Mouse (Mus musculus) thymus, postnatal 14 days (tissue): ENCODE measurements around the gene Zfp467.

Experiments used
- DNase-seq: peaks from one replicate; pipeline ENCODE4 v3.0.0; 2021

Zfp467 gene

GRCm38 (mm10) chr6:48409726-48410343, 35.8 kb downstream of the Zfp467 start:
- no peak for DNase-seq

GRCm38 (mm10) chr6:48404071-48404470, 41.6 kb downstream of the Zfp467 start:
- no peak for DNase-seq

- DNase-seq, result no peak
Measured at GRCm38 (mm10) chr6:48399906-48400305, 45.7 kb downstream of the Zfp467 start.

- peak; percentile 51 for DNase-seq
Measured at GRCm38 (mm10) chr6:48397336-48397735, 48.3 kb downstream of the Zfp467 start.

GRCm38 (mm10) chr6:48396686-48397085, 48.9 kb downstream of the Zfp467 start:
- DNase-seq, result no peak

- peak; percentile 16 for DNase-seq
Measured at GRCm38 (mm10) chr6:48396008-48396595, 49.5 kb downstream of the Zfp467 start.

- peak; percentile 97 for DNase-seq
Measured at GRCm38 (mm10) chr6:48395105-48396007, 50.3 kb downstream of the Zfp467 start, which contains the start of gene Krba1. Krba1 (plus strand) TSS chr6:48395586.

- DNase-seq, result no peak
Measured at GRCm38 (mm10) chr6:48393811-48394210, 51.8 kb downstream of the Zfp467 start.

- DNase-seq, result no peak
Measured at GRCm38 (mm10) chr6:48388221-48388620, 57.4 kb downstream of the Zfp467 start.
